Mouse (Mus musculus): ENCODE measurements around the gene Ephx4.

DNA sequence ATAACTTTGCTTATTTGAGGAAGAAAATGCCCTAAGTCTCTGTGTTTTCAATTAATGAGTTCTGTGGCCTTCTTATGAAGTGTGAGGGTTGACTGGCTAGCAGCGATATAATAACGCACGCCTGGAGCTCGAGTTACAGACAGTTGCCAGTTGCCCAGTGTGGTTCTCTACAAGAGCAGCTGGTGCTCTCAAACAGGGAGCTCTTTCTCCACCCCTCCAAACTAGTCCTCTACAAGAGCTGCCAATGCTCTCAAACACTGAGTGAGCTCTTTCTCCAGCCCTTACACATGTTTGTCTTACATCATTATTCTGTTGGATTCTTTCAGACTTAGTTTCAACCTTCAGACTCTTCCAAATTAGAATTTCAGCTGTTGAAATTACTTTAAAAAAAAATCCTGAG, 8.8 kb downstream of the Ephx4 start:
- TF ChIP-seq CTCF (conservative IDR thresholded peaks at IDR 0.05 in 1 of 2, IDR thresholded peaks at IDR 0.05 in 1 of 2; ENCODE audit: low read depth in 2 of 2, low read length in 2 of 2) (no peak), POLR2A (IDR thresholded peaks at IDR 0.05; ENCODE audit: low read depth, low read length) (no peak), CHD1 (IDR thresholded peaks at IDR 0.05; ENCODE audit: low read depth, low read length) (no peak), MYC (IDR thresholded peaks at IDR 0.05; ENCODE audit: low read depth, low read length) (no peak), CHD2 (IDR thresholded peaks at IDR 0.05; ENCODE audit: low read length) (no peak), EP300 (IDR thresholded peaks at IDR 0.05; ENCODE audit: low read length) (no peak), BHLHE40 (IDR thresholded peaks at IDR 0.05; ENCODE audit: low read depth, low read length) (no peak), SIN3A (IDR thresholded peaks at IDR 0.05; ENCODE audit: low read length) (no peak), USF1 (IDR thresholded peaks at IDR 0.05; ENCODE audit: low read depth, low read length) (no peak), TBP (conservative IDR thresholded peaks at IDR 0.05; ENCODE audit: low read depth, low read length) (no peak), RAD21 (IDR thresholded peaks at IDR 0.05; ENCODE audit: low read depth, low read length) (no peak), ZC3H11A (IDR thresholded peaks at IDR 0.05; ENCODE audit: low read depth, low read length) (no peak), MAX (IDR thresholded peaks at IDR 0.05; ENCODE audit: low read length) (no peak), NRF1 (IDR thresholded peaks at IDR 0.05; ENCODE audit: low read depth, low read length) (no peak)

Measured in CH12.LX (cell line).